8 mouse cellular contexts compared by ENCODE assay signal in the genomic region with DNA sequence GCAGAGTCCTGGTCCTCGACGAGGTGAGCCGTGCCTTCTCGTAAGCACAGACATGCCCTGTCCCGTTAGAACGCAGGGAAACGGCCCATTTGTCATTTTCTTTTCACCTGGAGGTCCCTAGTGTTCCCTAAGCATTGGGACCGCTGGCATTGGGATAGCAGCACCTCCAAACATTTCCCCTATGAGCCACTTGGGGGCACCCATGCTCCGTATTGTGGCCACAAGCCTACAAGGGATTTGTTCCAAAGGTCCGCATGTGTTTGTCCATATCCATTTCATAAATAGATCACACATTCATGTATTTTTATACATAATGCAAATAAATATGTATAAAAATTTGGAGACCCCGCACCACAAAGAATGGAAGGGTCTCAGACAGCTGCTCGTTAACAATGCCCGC. TPM values are rescaled to one million over a fixed set of nuclear protein-coding genes. Genes with fewer than 3 reads are reported as not detected.
DNase-seq lines count a peak whose midpoint lies in the region; ATAC-seq and TF ChIP-seq lines count a peak whose summit lies in the region.
"Had no signal": no experiment of that assay in that cellular context is flagged by ENCODE, and none has a peak within 500 bp of the region (broad histone marks: within the 10 kb centered on the region; RNA-seq: fewer than 3 reads in every experiment).

No protein-coding gene starts in this region.

- H3K4me3 ChIP-seq in C2C12 (ENCODE audit: insufficient read depth, poor library complexity, severe bottlenecking), result no peak overlapping the region
- no peak overlapping the region for H3K4me3 ChIP-seq in kidney, adult 2 months (ENCODE audit: insufficient read depth, low read depth, low read length)
- no peak overlapping the region for H3K4me3 ChIP-seq in liver, postnatal 0 days (ENCODE audit: low read depth, low read length)
- H3K4me3 ChIP-seq: neural tube, embryonic 13.5 days had no signal

- TF ChIP-seq POLR2A in kidney, adult 2 months (IDR thresholded peaks at IDR 0.05; ENCODE audit: low read depth, low read length), result no peak

- no peak overlapping the region for H3K4me2 ChIP-seq in liver, postnatal 0 days (ENCODE audit: low read depth, low read length)
- H3K4me2 ChIP-seq: neural tube, embryonic 13.5 days had no signal

- TF ChIP-seq CTCF in C2C12 (IDR thresholded peaks at IDR 0.05; ENCODE audit: control insufficient read depth, insufficient read depth, insufficient read length), result peak; percentile 60
- peak; percentile 77 for TF ChIP-seq CTCF in kidney, adult 2 months (conservative IDR thresholded peaks at IDR 0.05; ENCODE audit: insufficient read depth, insufficient read length, low read depth, low read length)
- peak; percentile 75 for TF ChIP-seq CTCF in liver, postnatal 0 days (IDR thresholded peaks at IDR 0.05; ENCODE audit: low read depth)

- 17% methylated on average over 13 of the region's 13 CpGs for WGBS in kidney, adult 2 months
- WGBS in liver, postnatal 0 days (ENCODE audit: insufficient replicate concordance), result 22% methylated on average over 13 of the region's 13 CpGs

- no peaks in the 10 kb centered on the region for H3K4me1 ChIP-seq in kidney, adult 2 months (ENCODE audit: control insufficient read depth, insufficient read depth, low read length)
- H3K4me1 ChIP-seq in liver, postnatal 0 days (ENCODE audit: insufficient read depth), result no peaks in the 10 kb centered on the region

- H3K9ac ChIP-seq in liver, postnatal 0 days (replicated peaks), result no peak overlapping the region
- H3K9ac ChIP-seq: neural tube, embryonic 13.5 days had no signal

- no peak for TF ChIP-seq EP300 in liver, postnatal 0 days (IDR thresholded peaks at IDR 0.05; ENCODE audit: low read depth)

- no peak overlapping the region for H3K27ac ChIP-seq in kidney, adult 2 months (ENCODE audit: insufficient read depth, low read depth, low read length)
- H3K27ac ChIP-seq in liver, postnatal 0 days (ENCODE audit: low read depth), result no peak overlapping the region
- H3K27ac ChIP-seq: neural tube, embryonic 13.5 days had no signal

- no peaks in the 10 kb centered on the region for H3K9me3 ChIP-seq in liver, postnatal 0 days (ENCODE audit: low read length)
- H3K9me3 ChIP-seq: neural tube, embryonic 13.5 days had no signal

- H3K79me2 ChIP-seq in C2C12 (ENCODE audit: control insufficient read depth, insufficient read depth), result no peaks in the 10 kb centered on the region

- no peak overlapping the region for H3ac ChIP-seq in C2C12 (ENCODE audit: control insufficient read depth, insufficient read length, low read depth)

- no peak for ATAC-seq in liver, postnatal 0 days

- no peaks in the 10 kb centered on the region for H3K79me3 ChIP-seq in C2C12 (ENCODE audit: low read depth)

- DNase-seq in 3T3-L1 (ENCODE audit: low read depth, low spot score), result peak; percentile 80
- peak; percentile 38 for DNase-seq in cerebellum, adult 9-11 months
- peak; percentile 61 to 70 for DNase-seq in frontal cortex, postnatal 25 days (ENCODE audit: low spot score in 2 of 2)
- DNase-seq in kidney, adult 2 months, result peak; percentile 63
- peak; percentile 57 for DNase-seq in liver, postnatal 0 days
- peak; percentile 84 to 86 for DNase-seq in right cerebral cortex, adult 2 months (ENCODE audit: low spot score in 2 of 2)

- H3K27me3 ChIP-seq in C2C12 (ENCODE audit: control insufficient read depth, insufficient read depth, insufficient read length), result peaks cover 32% of the 10 kb centered on the region
- H3K27me3 ChIP-seq in kidney, adult 2 months (replicated peaks; ENCODE audit: control insufficient read depth, insufficient read depth, low read length), result no peaks in the 10 kb centered on the region
- H3K27me3 ChIP-seq in liver, postnatal 0 days (ENCODE audit: insufficient read depth, low read length), result peaks cover 6% of the 10 kb centered on the region

- no peaks in the 10 kb centered on the region for H3K36me3 ChIP-seq in C2C12 (ENCODE audit: control insufficient read depth, insufficient read depth)
- H3K36me3 ChIP-seq in kidney, adult 2 months (ENCODE audit: control insufficient read depth, insufficient read depth, low read length), result no peaks in the 10 kb centered on the region
- no peaks in the 10 kb centered on the region for H3K36me3 ChIP-seq in liver, postnatal 0 days (replicated peaks; ENCODE audit: insufficient read depth, low read length)
- H3K36me3 ChIP-seq: neural tube, embryonic 13.5 days had no signal

TF ChIP-seq in C2C12, 6 proteins besides CTCF, POLR2A, EP300 and RAD21:
- no peak for TF ChIP-seq CEBPB (IDR thresholded peaks at IDR 0.05; ENCODE audit: low read depth)
- TF ChIP-seq FOSL1 (IDR thresholded peaks at IDR 0.05; ENCODE audit: insufficient read depth, low read length, poor library complexity, severe bottlenecking), result no peak
- no peak for TF ChIP-seq MYOD1 (IDR thresholded peaks at IDR 0.05; ENCODE audit: control insufficient read depth, insufficient read length, low read depth)
- TF ChIP-seq MAX (IDR thresholded peaks at IDR 0.05), result no peak
- TF ChIP-seq MYOG (IDR thresholded peaks at IDR 0.05; ENCODE audit: control insufficient read depth, extremely low read depth, insufficient read length), result no peak
- no peak for TF ChIP-seq USF1 (IDR thresholded peaks at IDR 0.05; ENCODE audit: low read depth)

RNA-seq across cellular contexts. Expression of gene Adgrd1, which starts 35.0 kb away (rescaled TPM):
- polyA plus RNA-seq in C2C12 (2012; fragmentation: generic; extraction: Trizol), result 0.04 TPM
- 1.1 and 1.5 TPM in 2 replicates for polyA plus RNA-seq in kidney, adult 2 months (2012; rRNA removed)
- polyA plus RNA-seq in liver, postnatal 0 days (2015; fragmentation: Nextera tagmentation; extraction: Ambion mirVana), result 0.32 and 0.34 TPM in 2 replicates

RNA-seq across cellular contexts. Expression of gene Ran, which starts 41.7 kb away (rescaled TPM):
- 738 TPM for polyA plus RNA-seq in C2C12 (2012; fragmentation: generic; extraction: Trizol)
- polyA plus RNA-seq in kidney, adult 2 months (2012; rRNA removed), result 45.6 and 48.6 TPM in 2 replicates
- polyA plus RNA-seq in liver, postnatal 0 days (2015; fragmentation: Nextera tagmentation; extraction: Ambion mirVana), result 183 and 206 TPM in 2 replicates

RNA-seq across cellular contexts. Expression of gene Stx2, which starts 53.2 kb away (rescaled TPM):
- polyA plus RNA-seq in C2C12 (2012; fragmentation: generic; extraction: Trizol), result 24.1 TPM
- 22.4 and 24.8 TPM in 2 replicates for polyA plus RNA-seq in kidney, adult 2 months (2012; rRNA removed)
- polyA plus RNA-seq in liver, postnatal 0 days (2015; fragmentation: Nextera tagmentation; extraction: Ambion mirVana), result 30.9 and 35.6 TPM in 2 replicates
